Mouse (Mus musculus): Measurements from ENCODE around the gene Zbtb5.

DNA sequence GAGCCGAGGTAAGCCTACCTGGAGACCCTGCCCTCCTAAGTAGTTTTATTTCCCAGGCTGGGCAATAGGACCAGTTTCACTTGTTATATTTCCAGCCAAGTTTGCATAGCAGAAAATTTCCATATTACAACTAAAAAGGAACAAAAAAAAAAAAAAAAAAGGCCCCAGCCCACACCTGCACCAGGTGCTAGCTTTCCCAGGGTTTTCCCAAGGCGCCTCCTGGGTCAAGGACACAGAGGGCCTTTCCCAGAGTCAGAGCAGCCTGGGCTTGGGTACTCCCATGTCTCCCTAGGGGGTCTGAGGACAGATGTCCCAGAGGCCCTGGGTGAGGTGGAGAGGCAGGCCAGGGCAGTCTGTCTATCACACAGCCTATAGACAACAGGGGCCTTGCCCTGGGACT is 47.0 kb downstream of the Zbtb5 start:
- TF ChIP-seq NELFE (IDR thresholded peaks at IDR 0.05; ENCODE audit: low read depth, low read length) (no peak), ELF1 (IDR thresholded peaks at IDR 0.05; ENCODE audit: low read depth, low read length) (no peak), EP300 (IDR thresholded peaks at IDR 0.05; ENCODE audit: low read depth in 1 of 2, low read length in 2 of 2) (no peak), CTCF (IDR thresholded peaks at IDR 0.05 in 2 of 3, conservative IDR thresholded peaks at IDR 0.05 in 1 of 3; ENCODE audit: control insufficient read depth in 1 of 3, insufficient read depth in 1 of 3, low read depth in 2 of 3, low read length in 3 of 3, poor library complexity in 1 of 3, severe bottlenecking in 1 of 3) (no peak), MAX (IDR thresholded peaks at IDR 0.05; ENCODE audit: low read length) (no peak), MAZ (IDR thresholded peaks at IDR 0.05; ENCODE audit: low read depth, low read length) (no peak), ZKSCAN1 (IDR thresholded peaks at IDR 0.05; ENCODE audit: low read depth, low read length) (no peak)
